Mouse (Mus musculus) embryo, embryonic 10 days (tissue): ENCODE results near the gene Nbeal2.
A peak's percentile ranks its signal among the peaks of the same experiment; 100 is the strongest.
"Not testable (repeated sequence)": the region's sequence is repeated elsewhere in the genome, so short reads cannot be mapped to it uniquely, and the experiment has no call there.

Experiments
- DNase-seq: peaks from one replicate; pipeline ENCODE4 v3.0.0-alpha.2; 2015; ENCODE audit warnings: low spot score

Gene Nbeal2

DNA sequence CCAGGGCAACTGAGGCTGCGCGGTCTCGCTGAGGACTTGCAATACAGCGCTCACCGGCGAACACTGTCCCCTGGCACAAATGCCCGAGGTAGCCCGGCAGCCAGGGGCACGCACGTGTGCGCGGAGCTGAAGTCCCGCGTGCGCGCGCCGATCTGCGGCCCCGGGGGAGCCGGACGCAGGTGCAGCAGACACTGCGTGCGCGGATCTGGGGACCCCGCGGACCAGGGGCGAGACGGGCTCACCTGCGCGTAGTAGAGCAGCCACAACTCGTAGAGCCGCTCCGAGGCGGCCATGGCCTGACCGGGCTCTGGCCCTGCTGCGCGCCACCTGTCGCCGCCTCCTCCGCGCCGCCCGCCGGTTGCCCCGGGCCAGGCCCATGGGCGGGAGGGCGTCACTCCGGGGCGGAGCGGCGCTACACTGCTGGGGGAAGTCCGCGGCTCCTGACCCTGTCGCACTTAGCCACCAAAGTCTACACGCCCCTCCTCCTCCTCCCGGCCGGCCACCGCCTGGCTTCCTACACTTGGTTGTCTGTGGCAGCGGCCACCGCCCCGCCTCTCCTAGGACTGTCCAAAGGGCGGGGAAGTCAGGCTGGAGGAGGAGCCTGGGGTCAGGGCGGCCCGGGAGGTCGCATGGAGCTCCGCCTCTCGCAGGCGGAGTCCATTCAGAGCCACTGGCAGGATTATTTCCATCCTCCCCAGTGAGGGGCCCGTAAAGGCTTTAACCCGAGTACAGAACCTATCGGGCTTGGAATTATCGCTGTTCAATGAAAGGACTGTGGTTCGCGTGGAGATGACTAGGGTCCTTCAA is at the start of gene Nbeal2:
TSS of gene Nbeal2 (minus strand) at position 507 of the 807 bp plus-strand sequence.
- DNase-seq = peak; percentile 97

DNA sequence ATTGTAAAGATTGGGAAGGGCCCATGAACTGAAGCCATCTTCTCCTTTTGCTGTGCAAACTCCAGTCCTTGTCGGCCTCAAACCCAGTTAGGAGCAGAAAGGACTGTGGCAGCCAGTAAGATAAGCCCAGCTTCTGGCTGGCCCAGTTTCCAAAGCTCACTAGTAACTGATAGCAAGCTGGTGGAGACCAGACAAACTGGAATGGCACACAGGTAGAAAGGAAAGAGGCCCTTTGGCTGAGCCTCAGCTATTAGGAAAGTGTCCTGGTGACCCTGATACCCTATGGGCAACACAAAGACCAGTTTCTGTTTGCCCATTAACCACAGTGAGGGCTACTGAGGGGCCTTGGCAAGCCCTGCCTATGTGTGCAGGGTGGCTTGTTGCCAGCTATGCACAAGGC is 48.9 kb upstream of the Nbeal2 start:
- no peak for DNase-seq

DNA sequence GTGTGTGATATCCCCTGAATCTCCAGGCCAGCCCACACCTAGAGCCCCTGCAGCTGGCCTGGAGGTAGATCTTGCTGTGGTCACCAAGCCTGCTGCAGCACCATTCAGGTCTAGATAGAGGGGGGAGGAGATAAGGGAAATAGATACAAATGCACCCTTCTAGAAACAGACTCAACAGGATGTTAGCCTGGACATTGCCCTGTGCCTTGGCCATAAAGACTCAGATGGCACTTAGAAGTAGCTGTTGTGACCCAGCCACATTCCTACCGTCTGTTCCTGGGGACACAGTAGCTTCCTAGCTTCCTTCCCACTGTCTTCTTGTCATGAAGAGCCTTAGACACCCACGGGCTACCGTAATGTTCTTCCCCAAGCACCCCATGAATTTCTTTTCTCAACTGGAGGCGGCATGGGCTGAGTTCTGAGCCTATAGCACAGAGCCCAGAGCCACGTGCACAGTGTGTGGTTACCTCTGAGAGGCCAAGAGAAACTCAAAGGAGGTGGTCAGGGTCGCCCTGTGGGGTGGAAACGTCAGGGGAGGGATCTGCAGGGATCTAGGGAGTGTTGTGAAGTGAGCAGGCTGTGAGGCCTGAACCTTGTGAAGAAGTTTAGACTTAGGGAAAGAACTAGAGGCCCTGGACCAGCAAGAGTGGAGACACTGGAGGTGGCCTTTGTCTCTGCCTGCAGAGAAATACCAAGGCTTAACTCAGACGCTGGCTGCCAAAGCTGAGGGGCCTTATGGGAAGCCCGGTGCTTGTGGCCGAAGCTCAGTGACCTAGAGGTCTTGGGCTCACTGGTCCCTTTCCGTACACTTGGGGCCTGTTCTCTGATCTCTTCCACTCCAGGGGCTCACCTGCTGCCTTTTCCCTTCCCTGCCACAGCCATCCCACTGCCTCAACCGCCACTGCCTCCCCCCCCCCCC is 47.4 kb upstream of the Nbeal2 start:
- no peak for DNase-seq

DNA sequence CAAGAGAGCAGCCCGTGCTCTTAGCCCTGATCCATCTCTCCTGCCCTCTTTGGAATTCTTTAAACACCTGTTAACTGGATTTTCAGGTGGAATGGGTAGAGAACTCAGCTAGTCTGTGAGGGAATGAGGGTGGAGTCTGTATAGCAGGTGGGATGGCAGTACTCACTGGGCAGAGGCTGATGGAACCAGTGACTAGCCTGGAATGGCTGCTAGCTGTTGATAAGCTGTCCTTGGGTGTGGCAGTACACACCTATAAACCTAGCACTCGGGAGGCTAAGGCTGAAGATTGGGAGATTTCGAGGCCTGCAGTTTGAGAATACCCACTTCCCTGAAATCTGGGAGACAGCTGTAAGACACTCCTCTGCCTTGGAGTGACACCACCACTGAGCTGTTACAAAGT is 45.6 kb upstream of the Nbeal2 start:
- no peak for DNase-seq

DNA sequence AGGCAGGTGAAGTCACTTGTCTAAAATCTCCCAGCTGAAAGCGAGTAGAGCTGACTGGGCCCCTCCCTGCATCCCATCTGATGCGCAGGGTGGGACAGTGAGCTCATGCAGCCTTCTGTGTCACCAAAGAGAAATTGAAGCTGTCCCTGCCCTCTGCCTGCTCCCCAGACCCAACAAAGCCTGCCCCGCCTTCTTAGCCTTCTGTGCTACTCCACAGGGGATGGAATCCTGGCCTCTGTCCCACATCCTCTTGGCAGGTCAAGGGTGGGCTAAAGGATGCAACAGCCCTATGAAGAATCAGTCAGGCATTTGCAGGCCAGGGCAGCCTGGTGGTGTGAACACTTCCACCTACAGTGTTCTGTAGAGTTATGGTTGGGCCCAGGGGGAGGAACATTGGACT is 43.5 kb upstream of the Nbeal2 start:
- DNase-seq = no peak

DNA sequence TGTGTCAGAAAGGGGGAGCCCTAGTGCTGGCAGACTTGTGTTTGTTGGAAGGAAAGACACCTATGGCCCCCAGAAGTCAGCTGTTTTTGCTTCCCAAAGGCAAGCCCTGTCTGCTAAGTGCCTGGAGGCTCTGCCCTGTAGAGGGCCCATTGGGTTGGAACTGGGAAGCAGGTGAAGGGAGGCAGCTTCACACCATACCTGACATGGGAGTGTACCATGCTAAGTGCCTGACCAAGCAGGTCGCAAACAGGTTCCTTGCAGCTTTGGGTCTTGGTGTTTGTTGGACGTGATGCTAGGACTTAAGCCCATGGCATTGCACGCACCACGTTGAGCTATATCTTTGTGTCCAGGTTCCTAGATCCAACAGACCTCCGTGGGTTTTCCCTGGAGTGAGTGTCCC is 42.5 kb upstream of the Nbeal2 start:
- DNase-seq = no peak

- no peak for DNase-seq
Observed at GRCm38 (mm10) chr9:110695165-110695755, 41.3 kb upstream of the Nbeal2 start.

GRCm38 (mm10) chr9:110689261-110689779 is 35.4 kb upstream of the Nbeal2 start:
- DNase-seq = no peak

DNA sequence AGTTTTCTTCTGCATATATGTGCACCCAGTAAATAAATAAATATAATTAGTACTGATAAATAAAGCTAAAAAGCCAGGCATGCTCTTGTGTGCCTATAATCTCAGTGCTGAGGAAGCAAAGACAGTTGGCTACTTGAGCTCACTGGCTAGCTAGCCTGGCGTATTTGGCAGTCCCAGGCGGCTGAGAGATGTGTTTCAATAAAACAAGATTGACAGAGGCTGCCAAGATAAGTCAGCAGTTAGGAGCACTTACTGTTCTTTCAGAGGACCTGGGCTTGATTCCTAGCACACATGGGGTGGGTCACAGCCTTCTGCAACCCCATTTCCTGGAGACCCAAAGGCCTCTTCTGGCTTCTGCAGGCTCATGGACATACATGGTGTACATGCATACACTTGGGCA is 33.9 kb upstream of the Nbeal2 start:
- DNase-seq = no peak

DNA sequence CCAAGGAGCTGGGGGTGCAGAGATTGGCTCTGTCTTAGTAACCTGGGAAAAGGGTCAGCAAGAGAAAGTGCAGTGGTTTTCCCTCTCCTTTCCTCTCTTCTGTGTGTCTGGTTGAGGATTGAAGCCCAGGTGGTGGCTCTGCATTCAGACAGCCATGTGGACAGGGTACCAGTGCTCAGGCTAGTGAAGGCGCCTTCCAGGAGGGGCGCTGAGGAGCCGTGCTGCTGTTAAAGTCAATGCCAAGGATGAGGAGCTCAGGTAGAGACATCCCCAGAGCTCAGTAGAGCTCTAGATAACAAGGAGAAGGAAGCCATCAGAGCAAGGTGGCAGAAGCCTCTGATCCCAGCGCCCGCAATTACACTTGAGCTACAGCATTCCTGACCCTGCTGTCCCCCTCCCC is 33.1 kb upstream of the Nbeal2 start:
- DNase-seq = no peak

DNA sequence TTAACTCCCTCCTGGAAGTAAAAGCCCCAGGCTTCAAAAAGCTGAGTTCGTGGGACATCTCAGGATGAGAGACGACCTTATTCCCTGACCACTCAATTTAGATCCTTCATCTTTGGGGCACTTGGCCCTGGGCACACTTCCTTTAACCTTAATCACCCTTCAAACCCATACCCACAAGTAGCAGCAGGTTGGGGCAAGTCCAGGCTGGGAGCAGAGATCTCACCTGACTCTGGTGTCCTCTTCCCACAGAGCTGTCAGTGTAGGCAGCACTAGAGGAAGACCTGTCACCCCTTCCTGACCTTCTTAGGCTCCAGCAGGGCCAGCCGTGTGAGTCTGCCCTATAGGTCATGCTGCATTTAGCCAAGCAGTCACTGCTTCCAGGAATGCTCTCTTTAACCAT is 32.5 kb upstream of the Nbeal2 start:
- DNase-seq = no peak

DNA sequence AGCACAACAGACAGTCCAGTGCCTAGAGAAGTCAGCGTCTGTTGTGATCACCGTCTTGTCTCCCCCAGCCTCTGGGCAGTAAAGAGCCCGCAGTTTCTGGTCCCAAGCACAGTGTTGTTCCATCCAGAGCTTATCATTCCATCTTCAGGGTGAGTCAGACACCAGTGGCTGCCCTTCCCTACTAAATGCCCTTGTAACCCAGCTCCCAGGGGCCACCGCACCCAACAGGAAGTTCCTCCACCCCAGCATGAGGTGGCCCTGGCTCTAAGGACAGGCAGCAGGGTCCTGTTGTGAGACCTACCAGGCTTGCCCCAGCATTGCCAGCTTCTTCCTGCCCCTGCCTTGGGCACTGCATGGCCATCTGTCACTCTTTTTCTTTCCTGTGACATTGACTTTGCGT is 31.6 kb upstream of the Nbeal2 start:
- DNase-seq = no peak

DNA sequence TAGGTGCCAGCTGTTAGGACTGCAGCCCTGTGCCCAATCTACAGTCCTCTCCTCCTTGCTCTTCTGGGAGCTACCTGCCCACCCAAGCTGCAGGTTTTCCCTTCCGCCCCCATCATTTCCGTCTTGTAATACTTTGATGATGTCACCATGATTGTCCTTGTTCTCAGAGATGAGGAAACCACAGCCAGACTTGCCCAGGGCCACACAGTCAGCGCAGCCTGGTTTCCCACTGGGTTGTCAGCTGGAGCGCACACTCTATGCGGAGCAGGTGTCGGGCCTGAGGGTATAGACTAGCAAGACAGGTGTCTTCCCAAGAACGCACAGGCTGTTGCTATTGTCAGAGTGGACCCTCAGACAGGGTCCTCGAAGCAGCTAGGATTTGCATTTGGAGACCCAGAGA is 31.2 kb upstream of the Nbeal2 start:
- no peak for DNase-seq

GRCm38 (mm10) chr9:110684100-110684831 is 30.3 kb upstream of the Nbeal2 start:
- DNase-seq = no peak

DNA sequence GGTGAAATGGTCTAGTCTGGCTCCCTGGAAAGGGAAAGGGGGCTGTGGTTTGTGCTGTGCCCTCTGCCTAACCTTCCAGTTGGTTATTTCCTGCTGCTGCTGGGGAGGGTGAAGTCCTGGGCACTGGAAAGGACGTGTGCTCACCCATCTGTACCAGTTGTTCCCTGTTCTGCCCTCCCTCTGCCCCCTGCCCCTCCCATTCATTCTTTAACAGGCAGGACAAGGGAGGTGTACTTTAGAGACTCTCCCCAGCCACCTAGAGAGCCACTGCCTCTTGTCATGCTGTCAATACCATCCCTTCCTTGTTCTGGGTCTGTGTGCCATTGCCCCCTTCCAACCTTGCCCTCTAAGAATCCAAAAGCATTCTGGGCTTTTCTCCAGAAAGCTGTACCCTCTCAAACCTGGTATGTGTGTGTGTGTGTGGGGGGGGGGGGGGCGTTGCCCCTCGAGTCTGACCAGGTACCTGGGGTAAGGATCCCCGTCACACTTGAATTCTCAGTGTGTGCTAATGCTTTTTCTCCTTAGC is 29.7 kb upstream of the Nbeal2 start:
- no peak for DNase-seq

DNA sequence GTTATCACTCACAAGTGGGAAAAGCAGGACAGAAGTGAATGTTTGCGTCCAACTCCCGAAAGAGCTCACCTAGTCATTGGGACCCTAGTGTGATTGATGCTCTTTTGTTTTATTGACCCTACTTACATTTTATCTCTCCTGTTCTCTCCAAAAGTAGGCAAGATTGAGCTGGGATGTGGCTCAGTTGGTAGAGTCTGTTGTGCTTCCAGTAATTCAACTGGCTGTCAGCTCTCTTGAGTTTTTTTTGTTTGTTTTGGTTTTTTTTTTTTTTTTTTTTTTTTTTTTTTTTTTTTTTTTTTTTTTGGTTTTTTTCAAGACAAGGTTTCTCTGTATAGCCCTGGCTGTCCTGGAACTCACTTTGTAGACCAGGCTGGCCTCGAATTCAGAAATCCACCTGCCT is 28.7 kb upstream of the Nbeal2 start:
- DNase-seq = not testable (repeated sequence)

GRCm38 (mm10) chr9:110682255-110682654 is 28.3 kb upstream of the Nbeal2 start:
- DNase-seq = no peak

GRCm38 (mm10) chr9:110681817-110682216 is 27.9 kb upstream of the Nbeal2 start:
- DNase-seq = peak; percentile 32

DNA sequence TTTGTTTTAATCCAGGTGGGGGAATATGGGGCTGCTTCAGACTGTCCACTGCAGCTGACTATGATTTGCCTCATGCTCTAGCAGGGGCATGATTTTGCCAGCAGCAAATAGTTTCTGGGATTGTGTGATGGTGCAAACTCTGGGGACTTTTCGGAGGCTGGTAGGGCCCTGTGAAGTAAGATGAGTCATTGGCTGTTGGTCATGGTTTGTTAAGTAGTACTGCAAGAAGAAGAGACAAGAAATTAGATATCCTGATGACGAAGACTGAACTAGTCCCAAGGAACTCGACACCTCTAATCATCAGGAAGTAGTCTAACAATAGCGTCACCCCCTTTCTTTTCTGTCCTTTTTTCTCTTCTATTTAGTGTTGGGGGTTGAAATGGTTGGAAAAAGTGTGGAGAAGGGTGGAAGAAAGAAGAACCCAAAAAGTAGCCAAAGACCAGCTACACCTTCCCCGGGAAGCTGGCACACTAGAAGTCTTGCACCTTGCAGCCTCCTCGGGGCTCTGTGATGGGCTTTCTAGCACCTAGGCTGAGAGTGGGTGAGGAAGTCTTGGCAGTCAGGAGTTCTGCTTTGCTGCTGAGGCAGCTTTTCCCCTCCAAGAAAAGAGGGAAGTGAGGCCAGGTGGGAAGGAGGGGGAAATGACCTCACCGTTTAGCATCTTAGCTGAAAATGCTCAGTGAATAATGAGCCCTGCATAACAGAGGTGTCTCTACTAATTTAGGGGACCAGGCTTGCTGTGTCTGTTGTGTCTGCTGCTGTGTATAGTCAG is 27.0 kb upstream of the Nbeal2 start:
- no peak for DNase-seq

GRCm38 (mm10) chr9:110678886-110679285 is 24.9 kb upstream of the Nbeal2 start:
- DNase-seq = no peak

DNA sequence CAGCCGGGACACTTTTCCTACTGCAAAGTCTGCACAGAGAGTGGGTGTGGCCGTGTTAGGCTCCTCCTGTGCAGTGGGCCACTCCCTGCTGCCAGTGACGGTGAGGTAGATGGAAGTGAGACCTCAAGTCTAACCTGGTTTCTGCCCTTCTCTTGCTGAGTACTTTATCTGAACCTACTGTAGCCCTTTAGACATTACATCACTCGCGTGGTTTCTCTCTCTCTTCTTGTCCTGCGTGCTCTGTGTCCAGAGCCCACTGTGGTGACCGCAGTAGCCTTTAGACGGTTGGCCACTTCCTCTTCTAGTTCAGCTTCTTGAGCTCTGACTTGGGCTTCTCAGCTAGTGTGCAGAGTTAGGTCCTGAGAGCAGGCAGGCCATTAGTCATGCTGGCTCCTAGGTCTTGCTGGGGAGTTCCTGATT is 22.5 kb upstream of the Nbeal2 start:
- no peak for DNase-seq
